Mouse (Mus musculus) CH12.LX (cell line): Measurements from ENCODE around the gene Hoxc5. TPM values are rescaled to one million over a fixed set of nuclear protein-coding genes. Genes with fewer than 3 reads are reported as not detected.

Experiments used
- DNase-seq: peaks from one replicate; pipeline ENCODE4 v3.0.0-alpha.2; 2013; ENCODE audit errors: extremely low read depth
- H3K27ac ChIP-seq: 2 replicates; pipeline ENCODE4 v1.5.1; 2012; ENCODE audit warnings: low read depth, mild to moderate bottlenecking, control low read depth, moderate library complexity; ENCODE audit not compliant: insufficient read depth
- H3K27me3 ChIP-seq: replicated peaks from 2 replicates; pipeline ENCODE3; 2012; ENCODE audit warnings: inconsistent platforms
- H3K36me3 ChIP-seq, 2 experiments: replicated peaks in 1 of 2; 2 replicates each; pipeline versions ENCODE3 to v1.6.1; 2012; ENCODE audit warnings: inconsistent platforms in 1 of 2, low read length in 1 of 2, mild to moderate bottlenecking in 1 of 2, mixed read lengths in 1 of 2, moderate library complexity in 1 of 2; ENCODE audit not compliant: control insufficient read depth in 1 of 2, insufficient read depth in 1 of 2
- H3K4me1 ChIP-seq, 2 experiments: 2 replicates each; pipeline ENCODE4 v1.6.1; 2012; ENCODE audit warnings: inconsistent platforms in 1 of 2, moderate library complexity in 1 of 2; ENCODE audit not compliant: insufficient read depth in 2 of 2, control insufficient read depth in 1 of 2
- H3K4me2 ChIP-seq: 2 replicates; pipeline ENCODE4 v1.6.1; 2012; ENCODE audit warnings: low read depth, mild to moderate bottlenecking, control low read depth; ENCODE audit not compliant: poor library complexity, insufficient read depth, severe bottlenecking
- H3K4me3 ChIP-seq, 3 experiments: fragments of 150-350 bp in 1 of 3; sonication (generic) in 1 of 3; replicated peaks in 1 of 3; 2 replicates each; pipeline versions ENCODE3 to v1.5.1; 2011 to 2012; ENCODE audit warnings: low read depth in 2 of 3, low read length in 2 of 3, mild to moderate bottlenecking in 2 of 3, moderate library complexity in 2 of 3, control low read depth in 1 of 3, improper control_type of control experiment in 1 of 3, inconsistent platforms in 1 of 3, mixed read lengths in 1 of 3; ENCODE audit not compliant: poor library complexity in 1 of 3
- H3K79me2 ChIP-seq: replicated peaks from 2 replicates; pipeline ENCODE4 v1.6.1; 2012; ENCODE audit warnings: mild to moderate bottlenecking, moderate library complexity; ENCODE audit not compliant: control insufficient read depth, poor library complexity, insufficient read depth, severe bottlenecking; ENCODE audit errors: extremely low read depth
- H3K9ac ChIP-seq: 2 replicates; pipeline ENCODE4 v1.6.1; 2012; ENCODE audit warnings: low read depth, mild to moderate bottlenecking, control low read depth, moderate library complexity; ENCODE audit not compliant: insufficient read depth
- H3K9me3 ChIP-seq: replicated peaks from 2 replicates; pipeline ENCODE3; 2012; ENCODE audit warnings: low read length, inconsistent platforms, mixed read lengths
- CHD2 ChIP-seq: IDR thresholded peaks from 2 replicates; pipeline ENCODE4 v1.6.1; 2011; ENCODE audit warnings: low read length, improper control_type of control experiment
- E2F4 ChIP-seq: IDR thresholded peaks from 2 replicates; pipeline ENCODE4 v1.6.1; 2011; ENCODE audit warnings: low read depth, low read length, improper control_type of control experiment; ENCODE audit not compliant: insufficient replicate concordance
- ELF1 ChIP-seq: IDR thresholded peaks from 2 replicates; pipeline ENCODE4 v1.6.1; 2014; ENCODE audit warnings: low read depth, mild to moderate bottlenecking, inconsistent platforms, low read length, improper control_type of control experiment
- EP300 ChIP-seq: IDR thresholded peaks from 2 replicates; pipeline ENCODE4 v1.6.1; 2011; ENCODE audit warnings: low read length, improper control_type of control experiment
- GABPA ChIP-seq: IDR thresholded peaks from 2 replicates; pipeline ENCODE4 v1.6.1; 2012; ENCODE audit warnings: low read depth, low read length, improper control_type of control experiment, inconsistent platforms; ENCODE audit not compliant: insufficient replicate concordance
- IRF4 ChIP-seq: IDR thresholded peaks from 2 replicates; pipeline ENCODE4 v1.6.1; 2014; ENCODE audit warnings: low read depth, mild to moderate bottlenecking, inconsistent platforms, low read length, improper control_type of control experiment
- KAT2A ChIP-seq: IDR thresholded peaks from 2 replicates; pipeline ENCODE4 v1.6.1; 2012; ENCODE audit warnings: low read length, improper control_type of control experiment, inconsistent platforms; ENCODE audit not compliant: insufficient replicate concordance
- MAFK ChIP-seq: IDR thresholded peaks from 2 replicates; pipeline ENCODE4 v1.6.1; 2011; ENCODE audit warnings: low read length, improper control_type of control experiment; ENCODE audit not compliant: insufficient replicate concordance
- MAZ ChIP-seq: IDR thresholded peaks from 2 replicates; pipeline ENCODE4 v1.6.1; 2012; ENCODE audit warnings: low read depth, mild to moderate bottlenecking, inconsistent platforms, low read length, improper control_type of control experiment, moderate library complexity
- NRF1 ChIP-seq: IDR thresholded peaks from 2 replicates; pipeline ENCODE4 v1.6.1; 2014; ENCODE audit warnings: low read depth, mild to moderate bottlenecking, inconsistent platforms, low read length, improper control_type of control experiment, moderate library complexity
- RCOR1 ChIP-seq: conservative IDR thresholded peaks from 2 replicates; pipeline ENCODE4 v1.6.1; 2012; ENCODE audit warnings: low read depth, mild to moderate bottlenecking, inconsistent platforms, low read length, improper control_type of control experiment
- SMC3 ChIP-seq: IDR thresholded peaks from 2 replicates; pipeline ENCODE4 v1.6.1; 2011; ENCODE audit warnings: low read depth, low read length, improper control_type of control experiment
- ZC3H11A ChIP-seq: IDR thresholded peaks from 2 replicates; pipeline ENCODE4 v1.6.1; 2012; ENCODE audit warnings: low read depth, mild to moderate bottlenecking, inconsistent platforms, low read length, improper control_type of control experiment
- ZNF384 ChIP-seq: IDR thresholded peaks from 2 replicates; pipeline ENCODE4 v1.6.1; 2012; ENCODE audit warnings: low read depth, low read length, improper control_type of control experiment, inconsistent platforms
- dilution Hi-C: fragments of 300-500 bp; cut with MboI; formaldehyde crosslinking; loops from 2 replicates; pipeline ENCODE4 v1.14.3; 2020; ENCODE audit warnings: low sequenced_read_pairs; ENCODE audit not compliant: extremely low pct_unique_long_range_greater_than_20kb, extremely low pct_ligation_motif_present
- in situ Hi-C: fragments of 300-500 bp; cut with MboI; formaldehyde crosslinking; loops from 3 replicates; pipeline ENCODE4 v1.14.3; 2019; ENCODE audit warnings: low sequenced_read_pairs, low pct_ligation_motif_present, low pct_unique_long_range_greater_than_20kb, mixed read lengths
- polyA plus RNA-seq: library from polyadenylated mRNA; unstranded; fragments of >175 nt; gene quantifications from 2 replicates; pipeline ENCODE4 v1.2.1, GENCODE M21; 2012; ENCODE audit warnings: low read depth; ENCODE audit not compliant: insufficient read length
- total RNA-seq, 2 experiments: library from RNA; depleted of rRNA; stranded (reverse); fragments of 300-350 nt in 1 of 2; fragments of >200 nt in 1 of 2; gene quantifications; 2 replicates each; pipeline ENCODE4 v1.2.3; 2012 to 2014

Gene Hoxc5
- total and polyA plus RNA-seq, 3 experiments, result 0.15 to 0.16 TPM; not detected in 1

- no peaks in the 10 kb centered on the region for H3K36me3 ChIP-seq
- H3K4me1 ChIP-seq, result no peaks in the 10 kb centered on the region
- in situ Hi-C loops (no loop called here), dilution Hi-C loops (no loop called here)
- H3K4me3 ChIP-seq, result no peak overlapping the region
- no peak for DNase-seq
- H3K79me2 ChIP-seq, result no peaks in the 10 kb centered on the region
- TF ChIP-seq EP300 (no peak), IRF4 (no peak), CHD2 (no peak), SMC3 (no peak), ZC3H11A (no peak), NRF1 (no peak), GABPA (no peak), E2F4 (no peak)
- H3K27ac ChIP-seq, result no peak overlapping the region
- H3K9me3 ChIP-seq, result peaks cover 11% of the 10 kb centered on the region
- H3K4me2 ChIP-seq, result no peak overlapping the region
- no peak overlapping the region for H3K9ac ChIP-seq
- peaks cover 91% of the 10 kb centered on the region for H3K27me3 ChIP-seq
Measured at GRCm38 (mm10) chr15:102937036-102937666, 30.1 kb upstream of the Hoxc5 start.

DNA sequence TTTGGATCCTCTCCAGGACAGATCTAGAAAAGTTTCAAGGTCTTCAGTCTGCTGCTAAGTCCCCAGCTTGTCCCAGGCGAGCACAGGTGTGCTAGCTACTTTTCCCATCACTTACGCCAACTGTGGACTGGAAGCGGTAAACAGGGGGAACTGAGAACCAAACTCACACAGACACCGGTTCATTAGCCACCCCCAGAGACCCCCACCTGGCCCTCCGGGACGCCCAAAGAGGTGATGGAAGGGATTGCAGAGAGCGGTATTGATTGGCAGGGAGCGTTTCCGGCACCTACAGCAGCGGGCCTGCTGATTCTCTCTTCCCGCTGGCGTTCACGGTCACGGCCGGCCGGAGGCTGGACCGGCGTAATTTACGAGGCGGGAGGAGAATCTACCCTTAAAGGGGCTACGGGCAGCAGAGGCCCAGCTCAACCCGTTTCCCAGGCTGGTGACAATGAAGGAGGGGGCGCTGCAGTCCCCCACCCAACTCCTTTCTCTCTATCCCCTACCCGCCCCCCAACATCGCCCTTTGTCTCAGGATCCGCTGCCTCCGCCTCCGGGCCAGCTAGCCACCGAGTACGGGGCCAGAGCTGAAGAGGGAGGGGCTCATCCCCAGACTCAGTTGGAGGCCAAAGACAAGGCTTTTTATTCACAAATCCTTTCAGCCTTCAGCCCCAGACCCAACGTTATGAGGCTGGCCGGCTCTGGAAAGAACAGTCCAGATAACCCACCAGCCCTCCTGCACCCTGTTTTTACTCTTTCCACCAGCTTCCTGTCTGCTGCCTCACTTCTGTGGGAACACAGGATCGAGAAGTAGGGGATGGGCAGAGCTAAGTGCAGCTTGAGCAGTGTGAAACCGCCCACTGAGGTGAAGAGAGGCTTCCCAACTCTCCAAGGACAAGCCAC is 27.7 kb upstream of the Hoxc5 start:
- dilution Hi-C loops (no loop called here), in situ Hi-C loops (no loop called here)
- no peak overlapping the region for H3K27ac ChIP-seq
- no peaks in the 10 kb centered on the region for H3K79me2 ChIP-seq
- H3K4me3 ChIP-seq, result no peak overlapping the region
- DNase-seq, result no peak
- H3K9ac ChIP-seq, result no peak overlapping the region
- H3K36me3 ChIP-seq, result no peaks in the 10 kb centered on the region
- TF ChIP-seq KAT2A (no peak), ZNF384 (no peak), RCOR1 (no peak), ELF1 (no peak), NRF1 (no peak), MAZ (no peak), MAFK (no peak)
- peaks cover 11% of the 10 kb centered on the region for H3K9me3 ChIP-seq
- no peaks in the 10 kb centered on the region for H3K4me1 ChIP-seq
- peaks cover 90% of the 10 kb centered on the region for H3K27me3 ChIP-seq
- no peak overlapping the region for H3K4me2 ChIP-seq
